Mouse (Mus musculus) midbrain, embryonic 16.5 days (tissue): ENCODE results near the gene Gm20388. TPM values are rescaled to one million over a fixed set of nuclear protein-coding genes. Genes with fewer than 3 reads are reported as not detected.

ENCODE experiments used
- ATAC-seq: fragments of 200-750 bp; cut with Nextera tagmentation; 2 replicates; pipeline ENCODE4 v1.8.0; 2017; ENCODE audit warnings: moderate TSS enrichment
- H3K27ac ChIP-seq: fragments of 300-500 bp; sonication (generic); 2 replicates; pipeline ENCODE4 v1.5.1; 2014; ENCODE audit warnings: mild to moderate bottlenecking, low read length, mixed read lengths
- H3K27me3 ChIP-seq: fragments of 300-500 bp; sonication (generic); 2 replicates; pipeline ENCODE4 v1.6.1; 2014; ENCODE audit warnings: low read depth, low read length, mixed read lengths; ENCODE audit not compliant: control insufficient read depth, insufficient read depth
- H3K36me3 ChIP-seq: fragments of 300-500 bp; sonication (generic); 2 replicates; pipeline ENCODE4 v1.6.1; 2014; ENCODE audit warnings: mild to moderate bottlenecking, low read length, moderate library complexity, mixed read lengths; ENCODE audit not compliant: control insufficient read depth, insufficient read depth
- H3K4me1 ChIP-seq: fragments of 300-500 bp; sonication (generic); 2 replicates; pipeline ENCODE4 v1.6.1; 2014; ENCODE audit warnings: mild to moderate bottlenecking, low read length, mixed read lengths; ENCODE audit not compliant: control insufficient read depth, insufficient read depth
- H3K4me2 ChIP-seq: fragments of 300-500 bp; sonication (generic); 2 replicates; pipeline ENCODE4 v1.6.1; 2014; ENCODE audit warnings: mild to moderate bottlenecking, low read length, mixed read lengths
- H3K4me3 ChIP-seq: fragments of 300-500 bp; sonication (generic); 2 replicates; pipeline ENCODE4 v1.5.1; 2014; ENCODE audit warnings: low read depth, mild to moderate bottlenecking, low read length, moderate library complexity, mixed read lengths
- H3K9ac ChIP-seq: fragments of 300-500 bp; sonication (generic); 2 replicates; pipeline ENCODE4 v1.6.1; 2014; ENCODE audit warnings: low read depth, low read length, mixed read lengths
- H3K9me3 ChIP-seq: fragments of 300-500 bp; sonication (generic); replicated peaks from 2 replicates; pipeline ENCODE4 v1.6.1; 2014; ENCODE audit warnings: mild to moderate bottlenecking, low read length, mixed read lengths; ENCODE audit not compliant: control insufficient read depth, poor library complexity, severe bottlenecking
- WGBS: fragments of 180-500 bp; shearing (Covaris S2); extraction: QIAGEN DNeasy Blood & Tissue Kit; methylation state at CpG from one replicate; pipeline ENCODE4 v1.1.7; 2014; 5-methylcytosine and 5-hydroxymethylcytosine counted together
- polyA plus RNA-seq: library from polyadenylated mRNA; unstranded; fragments of >200 nt; fragmentation: Nextera tagmentation; extraction: Ambion mirVana; gene quantifications from 2 replicates; pipeline ENCODE4 v1.2.1, GENCODE M21; 2015

The Gm20388 gene
- polyA plus RNA-seq, 1 experiment from 2014 or later, result 7.5 TPM

DNA sequence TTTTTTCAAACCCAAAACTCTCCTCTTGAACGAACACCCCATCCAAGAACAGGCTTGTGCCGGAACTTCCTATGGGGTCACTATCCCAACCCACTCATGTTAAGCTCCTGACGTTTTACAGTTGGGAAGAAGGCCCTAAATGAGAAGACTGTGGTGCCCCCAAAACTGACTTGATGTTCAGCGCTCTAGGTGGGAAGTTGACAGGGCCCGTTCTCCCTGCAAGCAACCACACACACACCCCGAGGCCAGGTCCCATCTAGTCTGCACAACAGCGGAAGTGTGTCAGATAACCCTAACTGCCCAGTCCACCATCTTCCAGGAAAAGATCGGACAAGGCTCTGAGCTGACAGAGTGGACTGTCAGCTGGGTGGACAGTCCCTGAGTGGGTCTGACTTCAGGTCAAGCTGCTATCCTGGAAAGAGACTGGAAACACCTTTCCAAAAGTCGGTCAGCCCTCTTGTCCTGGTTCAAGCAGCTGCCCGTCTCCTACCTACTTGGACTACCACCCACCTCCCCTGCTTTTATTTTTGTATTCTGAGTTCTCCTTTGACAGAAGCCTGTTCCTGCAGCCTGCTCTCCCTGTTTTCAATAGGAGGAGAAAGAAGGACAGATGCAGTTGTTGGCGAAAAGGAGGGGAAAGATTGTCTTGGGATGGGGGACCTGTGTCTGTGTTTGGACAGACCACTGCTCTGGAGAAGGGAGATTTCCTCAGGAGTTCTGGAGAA is 1161.9 kb downstream of the Gm20388 start:
- H3K4me3 ChIP-seq, result no peak overlapping the region
- no peak overlapping the region for H3K27ac ChIP-seq
- H3K36me3 ChIP-seq, result no peaks in the 10 kb centered on the region
- H3K9me3 ChIP-seq, result no peaks in the 10 kb centered on the region
- H3K4me2 ChIP-seq, result no peak overlapping the region
- H3K27me3 ChIP-seq, result peaks cover 55% of the 10 kb centered on the region
- no peaks in the 10 kb centered on the region for H3K4me1 ChIP-seq
- no peak for ATAC-seq
- WGBS, result 11% methylated on average over 11 of the region's 11 CpGs
- H3K9ac ChIP-seq, result no peak overlapping the region

GRCm38 (mm10) chr8:121073174-121074107 is 1162.8 kb downstream of the Gm20388 start:
- no peak overlapping the region for H3K4me3 ChIP-seq
- H3K9ac ChIP-seq, result no peak overlapping the region
- no peak overlapping the region for H3K4me2 ChIP-seq
- peaks cover 61% of the 10 kb centered on the region for H3K27me3 ChIP-seq
- no peaks in the 10 kb centered on the region for H3K36me3 ChIP-seq
- no peaks in the 10 kb centered on the region for H3K4me1 ChIP-seq
- 1% methylated on average over 48 of the region's 48 CpGs for WGBS
- H3K27ac ChIP-seq, result no peak overlapping the region
- no peaks in the 10 kb centered on the region for H3K9me3 ChIP-seq
- no peak for ATAC-seq

DNA sequence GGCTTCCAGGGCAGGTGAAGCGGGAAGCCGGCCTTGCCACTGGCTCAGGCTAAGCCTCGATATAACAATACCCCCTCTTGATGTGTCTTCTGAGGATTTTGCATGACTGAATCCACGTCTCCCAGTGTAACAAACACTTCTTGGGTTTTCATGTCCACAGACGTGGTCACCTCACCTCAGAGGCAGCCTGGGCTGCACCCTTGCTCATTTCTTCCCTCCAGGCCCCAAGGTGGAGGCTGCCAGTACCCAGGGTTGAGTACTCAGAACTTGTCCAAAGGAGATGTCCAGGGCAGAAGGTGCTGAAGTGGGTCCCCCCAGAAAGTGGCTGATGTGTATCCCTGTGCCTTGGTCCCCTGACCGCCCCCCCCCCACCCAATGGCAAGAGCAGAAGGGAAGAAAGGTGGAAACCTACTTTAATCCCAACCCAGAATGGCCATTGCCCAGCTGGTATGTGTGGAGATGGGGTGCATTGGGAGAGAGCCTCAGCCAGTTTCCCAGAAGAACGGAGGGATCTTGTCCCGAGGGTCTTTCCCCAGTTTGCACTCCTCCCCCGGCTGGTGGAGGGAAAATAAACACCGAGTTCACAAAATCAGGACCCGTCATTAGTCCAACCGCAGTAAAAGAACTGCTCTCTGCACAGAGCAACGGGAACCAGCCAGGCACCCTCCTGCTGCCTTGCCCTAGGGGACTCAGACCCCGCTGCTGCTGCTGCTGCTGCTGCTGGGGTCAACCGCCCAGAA is 1163.6 kb downstream of the Gm20388 start:
- no peak overlapping the region for H3K27ac ChIP-seq
- H3K27me3 ChIP-seq, result peaks cover 57% of the 10 kb centered on the region
- no peak overlapping the region for H3K4me2 ChIP-seq
- H3K9me3 ChIP-seq, result no peaks in the 10 kb centered on the region
- no peaks in the 10 kb centered on the region for H3K36me3 ChIP-seq
- H3K4me3 ChIP-seq, result no peak overlapping the region
- 1% methylated on average over 15 of the region's 15 CpGs for WGBS
- H3K9ac ChIP-seq, result no peak overlapping the region
- no peaks in the 10 kb centered on the region for H3K4me1 ChIP-seq
- ATAC-seq, result no peak

GRCm38 (mm10) chr8:121074848-121075145 is 1164.2 kb downstream of the Gm20388 start:
- H3K36me3 ChIP-seq, result no peaks in the 10 kb centered on the region
- H3K27me3 ChIP-seq, result peaks cover 61% of the 10 kb centered on the region
- H3K4me1 ChIP-seq, result no peaks in the 10 kb centered on the region
- H3K4me2 ChIP-seq, result no peak overlapping the region
- H3K9me3 ChIP-seq, result no peaks in the 10 kb centered on the region
- ATAC-seq, result no peak
- H3K27ac ChIP-seq, result no peak overlapping the region
- H3K4me3 ChIP-seq, result no peak overlapping the region
- no peak overlapping the region for H3K9ac ChIP-seq
- 2% methylated on average over 10 of the region's 10 CpGs for WGBS

DNA sequence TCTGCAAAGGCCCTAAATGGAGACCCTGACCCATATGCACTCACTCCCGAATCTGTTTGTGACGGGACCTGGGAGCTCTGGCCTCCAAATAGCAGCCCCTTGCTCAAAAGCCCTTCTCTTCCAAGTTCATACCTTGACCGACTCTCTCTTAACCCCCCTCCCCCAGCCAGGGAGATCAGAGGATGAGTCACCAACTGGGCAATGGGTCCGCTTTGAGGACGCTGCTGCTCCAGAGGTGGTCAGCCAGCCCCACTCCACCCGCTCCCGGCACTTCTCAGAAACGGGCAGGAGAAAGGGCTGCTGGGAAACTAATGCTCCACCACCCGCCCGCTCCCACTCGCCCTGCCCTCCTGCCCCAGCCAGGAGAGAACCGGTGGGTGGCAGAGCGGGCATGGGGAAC is 1165.3 kb downstream of the Gm20388 start:
- Histone ChIP-seq H3K4me3 (no peak overlapping the region), H3K9ac (no peak overlapping the region), H3K36me3 (no peaks in the 10 kb centered on the region), H3K27me3 (peaks cover 53% of the 10 kb centered on the region), H3K4me2 (no peak overlapping the region), H3K27ac (no peak overlapping the region), H3K4me1 (no peaks in the 10 kb centered on the region), H3K9me3 (no peaks in the 10 kb centered on the region)
- ATAC-seq, result no peak
- WGBS, result 2% methylated on average over 13 of the region's 13 CpGs

DNA sequence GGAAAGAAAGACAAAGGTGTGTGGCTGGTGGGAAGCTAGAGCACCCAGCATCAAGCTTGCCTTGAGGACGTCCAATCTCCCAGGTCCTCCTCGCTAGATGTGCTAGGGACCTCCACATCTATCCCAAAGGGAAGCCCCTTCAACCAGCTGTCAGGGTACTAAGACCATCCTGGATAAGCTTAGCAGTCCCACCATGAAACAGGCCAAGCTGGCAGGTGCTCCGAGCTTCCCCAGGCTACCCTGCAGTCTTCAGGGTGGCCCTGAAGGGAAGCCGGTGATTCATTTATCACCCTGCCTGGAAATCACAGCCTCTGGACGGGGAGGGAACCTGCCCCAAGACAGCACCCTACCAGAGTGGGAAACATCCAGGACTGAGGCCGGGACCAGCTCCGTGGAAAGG is 1165.9 kb downstream of the Gm20388 start:
- Histone ChIP-seq H3K27me3 (peaks cover 53% of the 10 kb centered on the region), H3K9me3 (no peaks in the 10 kb centered on the region), H3K36me3 (no peaks in the 10 kb centered on the region), H3K4me2 (no peak overlapping the region), H3K4me3 (no peak overlapping the region), H3K4me1 (no peaks in the 10 kb centered on the region), H3K9ac (no peak overlapping the region), H3K27ac (no peak overlapping the region)
- no peak for ATAC-seq
- WGBS, result 2% methylated on average over 7 of the region's 7 CpGs

DNA sequence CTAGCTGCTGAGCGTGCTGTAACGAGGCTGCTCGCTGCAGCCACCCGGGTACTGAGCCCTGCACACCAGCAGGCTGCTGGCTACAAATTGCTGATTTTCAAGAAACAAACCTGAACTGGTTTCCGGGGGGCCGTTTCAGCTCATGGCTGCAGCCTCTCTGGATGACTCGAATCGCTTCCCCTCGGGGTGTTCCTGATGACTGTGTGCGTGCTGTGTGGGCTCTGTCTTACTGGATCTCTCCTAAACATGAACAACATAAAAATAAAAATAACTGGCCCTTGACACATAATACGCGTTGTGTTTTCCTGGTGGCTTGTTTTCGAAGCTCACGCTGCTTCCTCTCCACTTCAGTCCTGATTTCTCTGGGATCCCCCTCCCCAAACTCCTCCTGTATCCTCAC is 1168.1 kb downstream of the Gm20388 start:
- H3K9me3 ChIP-seq, result no peaks in the 10 kb centered on the region
- peaks cover 66% of the 10 kb centered on the region for H3K27me3 ChIP-seq
- no peak for ATAC-seq
- H3K4me1 ChIP-seq, result peaks cover 10% of the 10 kb centered on the region
- H3K9ac ChIP-seq, result no peak overlapping the region
- no peak overlapping the region for H3K4me2 ChIP-seq
- H3K4me3 ChIP-seq, result no peak overlapping the region
- WGBS, result 3% methylated on average over 14 of the region's 14 CpGs
- H3K27ac ChIP-seq, result no peak overlapping the region
- H3K36me3 ChIP-seq, result no peaks in the 10 kb centered on the region

DNA sequence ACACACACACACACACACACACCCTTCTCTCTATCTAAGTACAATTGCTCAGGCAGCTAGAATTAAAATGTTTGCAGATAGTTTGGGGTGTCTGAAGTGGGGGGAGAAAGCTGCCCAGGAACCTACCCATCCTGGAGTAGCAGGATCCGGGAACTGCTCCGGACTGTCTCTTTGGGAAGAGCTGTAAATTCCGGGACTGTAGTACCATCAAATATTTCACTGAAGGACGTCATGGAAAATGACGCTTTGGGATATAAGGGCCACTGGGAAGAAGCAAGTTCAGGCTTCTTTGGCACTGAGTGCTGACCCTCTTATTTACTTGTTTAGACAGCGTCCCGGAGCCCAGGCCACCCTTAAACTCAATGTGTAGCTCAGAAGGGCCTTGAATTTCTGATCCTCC is 1168.6 kb downstream of the Gm20388 start:
- Histone ChIP-seq H3K4me1 (peaks cover 15% of the 10 kb centered on the region), H3K4me2 (no peak overlapping the region), H3K9me3 (no peaks in the 10 kb centered on the region), H3K27me3 (peaks cover 66% of the 10 kb centered on the region), H3K9ac (no peak overlapping the region), H3K4me3 (no peak overlapping the region), H3K27ac (no peak overlapping the region), H3K36me3 (no peaks in the 10 kb centered on the region)
- whole genome bisulfite sequencing, result 3% methylated on average over 7 of the region's 7 CpGs
- ATAC-seq, result no peak

GRCm38 (mm10) chr8:121079944-121080343 is 1169.3 kb downstream of the Gm20388 start:
- no peak overlapping the region for H3K4me2 ChIP-seq
- ATAC-seq, result no peak
- no peak overlapping the region for H3K4me3 ChIP-seq
- 2% methylated on average over 12 of the region's 12 CpGs for WGBS
- H3K9me3 ChIP-seq, result no peaks in the 10 kb centered on the region
- peaks cover 18% of the 10 kb centered on the region for H3K4me1 ChIP-seq
- peaks cover 70% of the 10 kb centered on the region for H3K27me3 ChIP-seq
- H3K36me3 ChIP-seq, result no peaks in the 10 kb centered on the region
- H3K27ac ChIP-seq, result no peak overlapping the region
- H3K9ac ChIP-seq, result no peak overlapping the region
